Mouse (Mus musculus) urinary bladder, postnatal 14 days (tissue): Measurements from ENCODE around the gene Ppan.

Experiments used
- DNase-seq: peaks from one replicate; pipeline ENCODE4 v3.0.0; 2021; ENCODE audit warnings: low spot score

Ppan gene

DNA sequence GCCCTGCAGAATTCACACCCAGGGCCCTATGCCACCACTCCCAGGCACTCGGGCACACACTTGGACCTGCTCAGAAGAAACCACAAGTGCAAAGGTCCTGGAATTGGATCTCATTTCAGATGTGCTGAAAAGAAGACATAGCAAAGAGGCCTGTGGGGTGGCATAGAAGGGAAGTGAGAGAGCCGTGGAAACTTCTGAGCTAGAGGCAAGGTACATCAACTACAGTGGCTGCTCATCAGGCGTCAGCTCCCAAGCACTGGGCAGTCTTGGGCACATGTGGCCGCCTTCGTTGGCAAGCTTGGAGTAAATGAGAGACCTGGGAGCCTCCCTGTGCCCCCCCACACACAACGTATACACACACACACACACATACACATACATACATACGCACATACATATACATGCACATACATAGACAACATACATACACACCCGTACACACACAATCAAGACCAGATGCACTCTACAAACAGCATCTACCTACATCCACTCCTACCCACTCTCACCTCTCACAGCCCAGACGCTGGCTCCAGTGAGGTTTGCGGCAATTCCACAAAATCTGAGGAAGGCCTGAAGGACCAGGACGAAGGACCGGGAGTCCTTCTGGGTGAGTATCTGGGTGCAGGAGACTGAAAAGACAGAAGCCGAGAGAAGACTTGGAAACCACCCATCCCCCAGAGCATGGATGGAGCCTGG, 8.7 kb upstream of the Ppan start, which contains the start of gene Angptl6:
Angptl6 (minus strand) TSS at position 631 of the 696 bp plus-strand sequence.
- DNase-seq = no peak

DNA sequence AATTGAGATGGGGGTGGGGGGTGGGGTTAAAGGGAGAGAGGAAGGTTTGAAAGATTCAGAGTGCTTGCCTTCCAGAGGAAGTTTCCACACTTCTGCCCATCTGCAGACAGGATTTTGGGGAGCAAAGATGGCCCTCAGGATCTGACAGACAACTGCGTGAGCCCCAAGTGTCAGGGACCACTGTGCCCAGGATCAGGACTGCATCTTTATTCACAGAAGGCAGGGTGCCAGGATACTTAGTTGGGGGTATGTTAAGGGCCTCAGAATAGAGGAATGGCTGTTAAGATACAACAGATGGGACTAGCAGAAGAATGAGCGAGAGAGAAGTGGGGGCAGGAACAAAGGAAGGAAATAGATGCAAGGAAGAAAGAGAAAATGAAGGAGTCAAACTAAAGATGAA, 1.4 kb upstream of the Ppan start:
- no peak for DNase-seq

DNA sequence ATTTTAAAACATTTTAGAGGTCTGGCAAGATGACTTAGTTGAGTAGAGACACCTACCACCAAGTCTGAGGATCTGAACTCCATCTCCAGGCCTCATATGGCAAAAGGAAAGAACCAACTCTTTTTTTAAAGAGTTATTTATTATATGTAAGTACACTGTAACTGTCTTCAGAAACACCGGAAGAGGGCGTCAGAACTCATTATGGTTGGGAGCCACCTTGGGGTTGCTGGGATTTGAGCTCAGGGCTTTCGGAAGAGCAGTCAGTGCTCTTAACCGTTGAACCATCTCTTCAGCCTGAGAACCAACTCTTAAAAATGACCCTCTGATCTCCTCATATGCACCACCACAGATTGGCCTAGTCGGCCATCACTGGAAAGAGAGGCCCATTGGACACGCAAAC, 784 bp upstream of the Ppan start:
- DNase-seq = no peak

DNA sequence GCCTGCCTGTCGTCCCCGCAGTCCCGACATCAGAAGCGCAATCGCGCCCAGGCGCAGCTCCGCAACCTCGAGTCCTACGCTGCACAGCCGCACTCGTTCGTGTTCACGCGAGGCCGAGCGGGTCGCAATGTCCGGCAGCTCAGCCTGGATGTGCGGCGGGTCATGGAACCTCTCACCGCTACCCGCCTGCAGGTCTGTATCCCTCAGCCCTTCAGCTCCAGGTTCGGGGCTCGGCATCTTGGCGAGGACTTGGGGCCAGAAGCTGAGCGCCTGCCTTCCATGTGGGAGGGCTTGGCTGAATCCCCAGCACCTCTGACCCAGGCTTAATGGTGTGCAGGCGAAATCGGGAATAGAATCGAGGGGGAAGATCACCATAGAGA, 401 bp downstream of the Ppan start:
- no peak for DNase-seq

DNA sequence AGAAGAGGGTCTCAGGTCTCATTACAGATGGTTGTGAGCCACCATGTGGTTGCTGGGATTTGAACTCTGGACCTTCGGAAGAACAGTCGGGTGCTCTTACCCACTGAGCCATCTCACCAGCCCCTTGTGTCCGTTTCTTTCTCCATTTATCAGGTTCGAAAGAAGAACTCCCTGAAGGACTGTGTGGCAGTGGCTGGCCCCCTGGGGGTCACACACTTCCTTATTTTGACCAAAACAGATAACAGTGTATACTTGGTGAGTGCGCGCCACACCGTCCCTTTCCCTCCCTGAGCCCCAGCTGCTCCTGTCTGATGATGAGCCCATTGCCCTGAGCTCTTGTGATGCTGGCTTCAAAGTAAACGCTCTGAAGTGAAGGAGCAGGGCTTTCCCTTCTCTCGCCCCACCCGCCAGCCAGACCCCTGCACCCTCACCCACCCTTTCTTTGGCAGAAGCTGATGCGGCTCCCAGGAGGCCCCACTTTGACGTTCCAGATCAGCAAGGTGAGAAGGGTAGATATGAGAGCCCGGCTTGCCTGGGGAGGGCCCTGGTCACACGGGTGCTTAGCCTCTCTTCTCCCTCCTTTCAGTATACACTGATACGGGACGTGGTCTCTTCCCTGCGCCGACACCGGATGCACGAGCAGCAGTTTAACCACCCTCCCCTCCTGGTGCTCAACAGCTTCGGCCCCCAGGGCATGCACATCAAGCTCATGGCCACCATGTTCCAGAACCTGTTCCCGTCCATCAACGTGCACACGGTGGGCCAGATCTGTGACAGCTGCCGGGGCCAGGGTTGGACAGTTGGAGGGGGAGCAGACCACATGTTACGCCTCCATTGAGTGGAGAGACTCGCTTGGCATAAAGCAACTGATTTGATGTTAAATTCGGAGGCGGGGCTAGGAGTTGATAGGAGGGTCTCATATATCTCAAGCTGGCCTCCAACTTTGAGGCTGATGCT, 1.5 kb downstream of the Ppan start:
- no peak for DNase-seq

DNA sequence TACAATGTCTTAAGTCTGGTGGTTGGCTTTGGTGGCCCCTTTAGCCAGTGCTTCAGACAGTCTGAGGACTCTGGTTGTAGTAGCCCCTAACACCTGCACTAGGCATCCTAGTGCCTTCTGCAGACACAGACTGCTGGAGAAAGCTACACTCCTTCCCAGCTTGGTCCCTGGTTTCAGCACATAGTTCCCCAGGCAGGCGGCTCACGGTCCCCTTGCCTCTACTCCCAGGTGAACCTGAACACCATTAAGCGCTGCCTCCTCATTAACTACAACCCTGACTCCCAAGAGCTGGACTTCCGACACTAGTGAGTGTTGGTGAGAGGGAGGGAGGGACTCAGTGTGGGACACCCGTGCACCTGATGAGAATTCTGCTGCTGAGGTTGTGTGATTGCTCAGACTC, 2.4 kb downstream of the Ppan start:
- no peak for DNase-seq

DNA sequence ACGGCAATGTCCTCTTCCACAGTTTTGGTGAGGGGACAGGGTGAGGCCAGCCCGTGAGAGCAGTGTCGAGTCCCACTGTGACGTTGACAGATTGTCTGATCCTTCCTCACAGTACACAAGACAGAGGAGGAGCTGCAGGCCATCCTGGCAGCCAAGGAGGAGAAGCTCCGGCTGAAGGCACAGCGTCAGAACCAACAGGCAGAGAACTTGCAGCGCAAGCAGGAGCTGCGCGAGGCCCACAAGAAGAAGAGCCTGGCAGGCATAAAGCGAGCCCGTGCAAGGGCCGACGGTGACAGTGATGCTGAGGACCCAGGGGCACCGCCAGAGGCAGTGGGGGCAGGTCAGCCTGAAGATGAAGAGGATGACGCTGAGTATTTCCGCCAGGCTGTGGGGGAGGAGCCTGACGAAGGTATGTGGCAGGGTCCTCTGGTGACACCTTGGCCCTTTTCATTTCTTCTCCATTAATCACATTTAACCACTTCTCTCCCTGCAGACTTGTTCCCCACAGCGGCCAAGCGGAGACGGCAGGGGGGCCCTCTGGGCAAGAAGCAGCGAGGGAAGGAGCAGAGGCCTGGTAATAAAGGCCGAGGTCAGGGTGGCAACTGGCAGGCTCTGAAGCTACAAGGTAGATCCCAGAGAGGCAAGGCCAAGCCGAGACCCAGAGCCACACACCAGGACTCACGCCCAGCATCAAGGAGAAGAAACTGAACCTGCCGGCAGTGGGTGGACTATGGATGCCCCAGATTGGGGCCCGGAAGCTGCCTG, 3.5 kb downstream of the Ppan start:
- no peak for DNase-seq

DNA sequence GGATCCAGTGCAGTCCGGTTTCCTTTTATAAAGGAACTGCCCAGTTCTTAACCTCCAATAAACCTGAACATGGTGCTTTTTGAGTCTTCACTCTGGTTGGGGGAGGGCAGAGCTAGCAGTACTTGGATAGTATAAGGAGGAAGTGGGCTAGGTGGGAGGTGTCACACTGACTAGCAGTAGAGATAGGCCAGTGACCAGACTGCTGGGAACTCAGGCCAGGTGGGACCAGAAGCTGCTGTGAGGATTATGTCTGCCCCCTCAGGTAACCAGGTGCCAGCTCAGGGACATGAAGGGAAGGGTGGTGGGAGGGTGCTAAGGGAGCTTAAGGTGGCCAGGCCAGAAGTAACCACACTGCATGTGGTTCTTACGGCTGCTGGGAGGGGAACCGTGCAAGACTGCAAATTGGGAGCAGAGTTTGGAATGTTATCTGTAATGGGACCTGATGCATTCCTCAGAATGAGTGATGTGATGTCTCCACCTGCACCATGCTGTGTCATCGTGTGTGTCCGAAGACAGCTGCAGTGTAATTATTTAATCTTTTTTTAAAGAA, 4.2 kb downstream of the Ppan start:
- DNase-seq = no peak

DNA sequence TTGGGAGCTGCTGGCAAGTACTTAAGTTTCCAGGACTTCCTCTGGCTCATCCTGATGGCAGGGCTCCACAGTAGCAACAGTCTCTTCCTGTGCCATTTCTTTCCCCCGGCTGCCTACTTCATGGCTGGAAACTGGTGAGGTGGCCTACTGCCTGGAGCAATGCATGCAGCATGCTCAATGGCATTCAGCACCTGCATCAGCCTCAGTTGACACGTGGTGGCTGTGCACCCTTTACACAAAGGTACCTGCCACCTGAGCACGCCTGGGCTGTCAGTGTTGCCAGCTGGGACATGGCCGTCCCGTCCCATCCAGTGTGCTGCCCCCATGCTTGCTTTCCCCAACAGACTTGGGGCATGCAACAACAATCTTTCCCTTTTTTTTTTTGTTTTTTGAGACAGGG, 5.1 kb downstream of the Ppan start:
- no peak for DNase-seq

DNA sequence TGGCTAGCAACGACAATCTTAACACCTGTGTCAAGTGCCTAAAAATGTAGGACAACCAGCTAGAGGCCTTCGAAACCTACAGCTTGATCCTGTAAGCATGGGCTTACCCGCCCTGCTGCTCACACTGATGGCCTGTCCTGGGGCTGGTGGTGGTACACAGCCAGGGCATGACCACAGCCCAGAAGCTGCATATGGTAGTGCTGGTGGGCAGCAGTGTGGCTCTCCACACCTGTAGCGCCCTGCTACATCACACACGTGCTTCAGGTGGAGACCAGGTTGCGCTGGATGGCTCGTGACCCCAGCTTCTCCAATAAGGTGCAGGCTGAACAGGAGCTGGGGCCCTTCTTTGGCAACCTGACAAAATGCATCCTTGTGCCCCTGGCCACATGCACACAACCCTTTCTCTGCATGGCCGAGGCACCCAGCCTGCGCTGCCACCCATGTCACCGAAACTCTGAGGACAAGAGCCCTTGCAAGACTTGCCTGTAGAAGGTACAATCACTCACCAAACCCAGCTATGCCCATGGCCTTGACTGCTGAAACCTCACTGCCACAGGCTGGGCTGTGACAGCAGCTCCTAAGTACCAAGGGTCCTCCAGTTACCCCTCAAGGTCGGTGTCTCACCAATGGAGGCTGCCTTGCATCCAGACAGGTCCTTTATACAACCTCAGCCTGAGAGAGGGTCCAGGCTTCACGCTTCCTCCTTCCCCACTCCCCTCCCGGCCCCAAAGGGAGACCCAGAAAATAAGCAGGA, 5.8 kb downstream of the Ppan start:
- DNase-seq = no peak

DNA sequence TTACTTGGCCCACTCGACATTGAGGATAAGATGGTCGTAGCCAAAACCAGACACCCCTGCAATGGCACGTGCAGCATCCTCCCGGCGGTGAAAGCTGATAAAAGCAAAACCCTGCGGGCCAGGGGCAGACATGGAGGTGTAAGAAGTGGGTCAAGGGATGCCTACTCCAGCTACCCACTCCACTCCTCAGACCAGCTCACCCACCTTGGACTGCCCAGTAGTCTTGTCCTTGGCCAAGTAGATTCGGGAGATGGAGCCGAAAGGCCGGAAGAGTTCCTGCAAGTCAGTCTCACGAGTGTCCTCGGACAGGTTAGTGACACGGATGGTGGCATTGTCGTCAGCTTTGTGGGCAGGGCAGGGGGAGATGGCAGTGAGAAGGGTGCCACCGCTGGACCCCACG, 6.7 kb downstream of the Ppan start:
- DNase-seq = no peak

DNA sequence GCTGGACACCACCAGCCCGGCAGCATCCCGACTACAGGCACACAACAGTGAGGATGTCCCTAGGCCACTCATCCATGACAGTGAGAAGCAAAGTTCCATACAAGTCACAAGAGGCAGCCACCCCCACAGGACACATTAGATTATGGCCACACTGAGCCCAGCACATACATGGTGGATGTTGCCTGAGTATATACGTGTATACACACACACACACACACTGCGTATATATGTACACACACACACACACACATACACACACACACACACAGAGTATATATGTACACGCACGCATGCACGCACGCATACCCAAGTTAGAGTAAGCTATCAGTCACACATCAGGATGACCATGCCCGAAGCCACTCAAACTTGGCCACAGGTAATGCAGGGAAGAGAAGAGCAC, 7.4 kb downstream of the Ppan start:
- DNase-seq = no peak

DNA sequence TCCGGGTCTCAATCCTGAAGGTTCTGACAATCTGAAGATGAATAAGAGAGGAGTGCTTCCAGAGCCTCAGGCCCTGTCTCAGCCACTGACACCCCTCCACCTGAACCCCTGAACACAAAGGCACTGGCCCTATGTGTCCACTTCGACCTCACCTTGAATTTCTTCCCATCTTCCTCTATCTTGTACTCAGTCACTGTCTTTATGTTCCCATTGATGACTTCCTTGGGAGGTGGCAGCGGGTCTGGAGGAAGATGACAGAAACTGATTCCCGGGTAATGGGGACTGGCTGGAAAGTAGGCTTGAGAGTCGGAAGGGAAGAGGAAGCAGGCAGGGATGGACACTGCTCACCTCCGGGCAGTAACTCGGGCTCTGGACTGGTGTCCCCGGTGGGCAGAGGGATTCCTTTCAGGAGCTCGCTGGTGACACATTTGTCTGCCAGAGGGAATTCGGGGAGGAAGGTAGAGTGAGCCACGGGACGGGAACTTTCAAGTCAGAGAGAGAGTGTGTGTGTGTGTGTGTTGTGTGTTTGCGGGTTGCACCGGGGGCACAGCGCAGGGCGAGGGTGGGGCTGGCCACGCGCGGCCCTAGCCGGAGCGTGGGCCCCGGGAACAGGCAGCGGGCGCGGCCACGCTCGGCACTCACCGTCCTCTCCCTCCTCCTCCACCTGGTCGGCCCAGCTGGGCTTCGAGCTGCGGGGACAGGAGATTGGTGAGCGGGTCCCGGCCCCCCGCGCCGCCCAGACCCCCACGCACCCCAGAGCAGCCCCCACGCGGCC, 9.9 kb downstream of the Ppan start:
- DNase-seq = no peak

DNA sequence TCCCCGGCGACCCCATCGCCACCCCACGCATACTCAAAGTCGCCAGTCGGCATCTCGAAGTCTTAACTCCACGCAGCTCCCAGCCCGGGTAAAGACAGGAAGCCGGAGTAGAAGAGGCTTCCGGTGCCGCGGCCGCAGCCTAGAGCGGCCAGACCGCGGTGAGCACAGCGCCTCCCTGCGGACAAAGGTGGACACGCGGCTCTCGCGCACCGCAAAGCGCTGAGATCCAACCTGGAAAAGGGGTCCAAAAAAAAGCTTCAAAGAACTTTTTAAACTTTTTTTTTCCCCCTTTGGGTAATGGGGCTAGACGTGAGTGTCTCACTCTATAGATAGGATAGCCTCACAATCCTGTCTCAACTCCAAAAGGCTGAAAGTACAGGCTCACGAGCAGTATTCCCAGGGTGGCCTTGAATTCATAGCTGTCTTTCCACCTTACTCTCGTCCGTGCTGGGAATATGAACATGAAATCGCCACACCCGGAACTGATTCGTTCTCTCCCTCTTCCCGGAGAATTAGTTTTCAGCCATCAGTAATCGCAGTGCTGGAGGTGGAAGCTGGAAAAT, 10.6 kb downstream of the Ppan start, which contains the start of gene Eif3g:
Eif3g (minus strand) TSS at position 113 of the 563 bp plus-strand sequence.
- DNase-seq = peak; percentile 88

DNA sequence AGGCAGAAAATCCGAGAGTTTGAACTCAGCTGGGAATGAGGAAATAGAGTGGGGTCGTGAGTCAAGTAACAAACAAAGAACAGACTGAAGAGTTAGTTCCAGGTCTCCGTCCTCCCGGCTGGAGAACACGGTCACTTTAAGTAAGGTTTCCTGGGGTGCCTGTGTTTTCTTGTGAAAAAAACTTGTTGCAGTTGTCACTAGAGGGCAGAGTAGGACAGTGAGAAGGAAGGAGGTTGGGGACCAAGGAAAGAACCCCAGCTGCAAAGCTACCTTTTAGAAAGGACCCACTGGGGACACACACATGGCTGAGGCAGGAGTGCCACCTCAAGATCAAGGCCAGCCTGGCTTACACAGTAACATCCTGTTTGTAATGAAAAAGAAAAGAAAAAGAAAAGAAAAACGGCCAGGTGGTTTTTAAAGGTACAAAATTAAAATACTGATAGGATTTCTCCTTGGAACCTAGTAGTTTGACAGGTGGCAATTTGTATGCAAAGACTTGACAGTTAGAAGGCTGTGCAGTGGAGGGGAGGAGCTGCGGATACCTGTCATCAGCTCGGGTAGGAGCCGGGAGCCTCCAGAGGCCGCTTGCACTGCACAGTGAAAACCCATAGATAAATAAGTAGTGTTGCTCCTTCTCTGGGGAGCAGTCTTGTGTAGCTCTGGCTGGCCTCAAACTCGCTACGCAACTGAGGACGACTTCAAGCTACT, 13.6 kb downstream of the Ppan start:
- DNase-seq = no peak

DNA sequence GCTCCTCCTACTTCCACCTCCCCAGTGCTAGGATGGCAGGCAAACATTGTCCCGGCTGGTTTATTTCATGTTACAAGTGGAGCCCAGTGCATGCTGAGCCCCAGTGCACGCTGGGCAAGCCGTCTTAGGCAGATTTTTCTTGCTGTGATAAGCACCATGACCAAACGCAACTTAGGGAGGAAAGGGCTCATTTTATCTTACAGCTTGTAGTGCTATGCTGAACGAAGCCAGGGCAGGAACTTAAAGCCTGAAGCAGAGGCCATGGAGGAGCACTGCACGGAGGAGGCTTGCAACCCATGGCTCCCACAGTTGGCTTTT, 14.2 kb downstream of the Ppan start:
- no peak for DNase-seq

DNA sequence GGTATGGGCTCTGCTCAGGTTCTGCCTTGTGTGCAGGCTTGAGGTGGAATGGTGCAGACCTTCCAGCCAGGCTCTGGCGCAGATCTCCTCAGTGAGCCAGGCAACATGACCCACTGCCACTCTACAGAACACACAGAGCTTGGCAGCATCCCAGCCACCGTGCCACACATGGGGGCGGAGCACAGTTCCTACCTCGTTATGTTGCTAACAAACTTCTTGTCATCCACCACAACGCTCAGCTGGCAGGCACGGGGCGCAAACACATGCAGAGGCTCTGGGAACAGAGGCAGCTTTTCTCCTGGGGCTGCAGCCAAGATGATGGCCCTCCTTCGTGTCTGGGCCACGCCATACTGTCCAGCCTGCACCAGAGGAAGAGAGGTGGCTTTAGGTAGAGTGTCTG, 22.0 kb downstream of the Ppan start:
- no peak for DNase-seq

DNA sequence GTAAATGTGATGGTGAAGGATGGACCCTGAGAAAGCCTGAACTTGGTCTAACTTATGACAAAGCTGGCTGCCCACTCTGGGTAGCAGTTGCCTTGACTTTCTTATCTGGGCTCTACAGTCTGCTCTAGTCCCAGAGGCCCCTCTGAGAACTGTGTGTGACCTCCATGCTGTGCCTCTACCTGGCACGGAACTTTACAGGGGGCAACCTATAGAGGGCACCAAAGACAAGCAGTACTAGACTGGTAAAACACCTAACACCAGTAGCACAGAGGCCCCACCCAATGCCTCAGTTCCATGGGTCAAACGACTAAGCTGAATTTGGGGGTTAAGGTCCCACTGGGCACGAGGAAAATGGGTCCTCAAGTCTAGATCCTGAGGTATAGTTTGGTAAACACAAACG, 28.2 kb downstream of the Ppan start:
- DNase-seq = no peak

DNA sequence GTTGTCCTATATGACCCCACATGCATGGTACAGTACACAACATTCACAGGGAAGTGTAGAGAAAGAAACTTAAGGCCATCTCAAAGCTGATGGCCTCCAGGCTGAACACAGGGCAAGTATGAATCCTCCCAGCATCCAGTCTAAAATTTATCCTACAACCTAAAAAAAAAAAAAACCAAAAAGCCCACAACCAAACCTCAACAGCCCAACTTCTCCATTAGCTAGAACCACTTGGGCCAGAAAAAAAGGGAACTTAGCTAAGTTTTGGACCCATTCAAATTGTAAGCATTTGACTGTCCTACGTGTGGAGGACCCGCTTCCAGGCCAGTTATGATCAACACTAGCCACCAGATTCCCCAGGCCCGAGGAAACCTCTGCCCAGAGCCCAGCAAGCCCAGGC, 35.3 kb downstream of the Ppan start:
- no peak for DNase-seq
